Mouse (Mus musculus) right cerebral cortex, adult 2 months (tissue): ENCODE measurements at regions not wholly inside any gene's neighbourhood (a gene's known extent, or its start where the extent isn't known, plus 50 kb on each side); places are given as distances from the start of the nearest gene placed in this dataset.

Experiments used
- DNase-seq, 2 experiments: peaks; one replicate each; pipeline ENCODE4 v3.0.0; 2021 to 2022; ENCODE audit warnings: low spot score in 2 of 2

DNA sequence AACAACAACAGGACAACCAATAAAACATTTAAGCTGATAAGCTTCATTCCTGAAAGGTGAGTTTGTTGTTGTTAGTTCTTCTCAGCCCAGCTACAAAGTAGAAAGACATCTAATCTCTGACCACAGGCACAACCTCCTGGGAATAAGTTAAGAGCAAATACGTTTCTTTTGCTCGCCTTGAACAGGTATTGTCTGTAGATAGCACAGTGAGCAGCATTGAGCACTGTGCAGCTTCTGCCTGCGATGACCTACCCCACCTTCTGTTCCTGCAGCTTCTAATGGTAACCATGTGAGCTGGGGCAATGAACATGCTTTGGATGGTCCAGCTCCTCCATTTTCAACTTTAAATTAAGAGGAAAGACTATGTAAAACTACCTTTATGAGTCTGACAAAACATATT lies 509.8 kb upstream of the Adgrl2 start:
- DNase-seq, result no peak

DNA sequence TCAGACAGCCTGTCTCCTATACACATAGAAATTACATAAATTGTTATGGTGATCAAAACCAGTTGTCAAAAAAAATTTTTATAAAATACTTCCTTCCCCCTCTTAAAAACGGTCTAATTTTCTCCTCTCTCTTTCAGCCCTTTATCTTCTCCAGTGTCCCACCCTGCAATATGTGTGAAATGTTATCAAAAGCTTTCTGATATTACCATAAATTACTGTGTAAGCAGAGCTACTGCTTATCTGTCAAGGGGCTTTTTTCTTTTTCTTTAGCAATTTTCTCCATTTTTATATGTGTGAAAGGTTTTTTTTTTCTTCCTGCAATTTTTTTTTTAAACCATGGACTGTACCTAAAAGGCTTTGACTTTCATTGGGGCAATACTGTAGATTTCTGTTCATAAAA lies 508.4 kb upstream of the Adgrl2 start:
- DNase-seq, result no peak

DNA sequence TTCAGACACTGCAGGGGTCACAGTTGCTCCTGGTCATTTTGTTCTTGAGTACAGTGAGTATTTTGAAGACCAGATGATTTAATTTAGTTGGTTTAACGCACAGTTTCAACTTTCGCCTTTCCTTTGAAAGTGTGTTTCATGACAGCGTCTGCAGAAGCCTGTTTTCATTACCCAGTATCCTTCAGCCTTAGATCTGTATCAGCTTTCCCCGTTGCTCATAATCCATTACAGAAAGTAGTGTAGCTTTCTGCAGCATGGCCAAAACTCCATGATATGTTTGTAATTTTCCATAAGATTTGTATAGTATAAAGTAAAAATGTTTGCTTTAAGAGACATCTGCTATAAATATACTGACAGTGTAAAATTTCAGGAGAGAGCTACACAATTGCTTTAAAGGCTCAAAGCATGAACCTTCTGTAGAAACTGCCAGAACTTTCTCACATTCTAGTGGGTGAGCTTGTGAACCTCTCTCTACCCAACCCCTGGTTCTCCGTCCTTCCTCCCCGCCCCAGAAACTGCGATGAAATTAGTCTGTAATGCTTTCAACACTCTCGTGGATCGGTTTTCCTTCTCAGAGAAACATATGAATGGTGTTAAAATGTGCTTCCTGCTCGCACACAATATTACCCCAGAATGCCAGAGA lies 506.6 kb upstream of the Adgrl2 start:
- no peak for DNase-seq

DNA sequence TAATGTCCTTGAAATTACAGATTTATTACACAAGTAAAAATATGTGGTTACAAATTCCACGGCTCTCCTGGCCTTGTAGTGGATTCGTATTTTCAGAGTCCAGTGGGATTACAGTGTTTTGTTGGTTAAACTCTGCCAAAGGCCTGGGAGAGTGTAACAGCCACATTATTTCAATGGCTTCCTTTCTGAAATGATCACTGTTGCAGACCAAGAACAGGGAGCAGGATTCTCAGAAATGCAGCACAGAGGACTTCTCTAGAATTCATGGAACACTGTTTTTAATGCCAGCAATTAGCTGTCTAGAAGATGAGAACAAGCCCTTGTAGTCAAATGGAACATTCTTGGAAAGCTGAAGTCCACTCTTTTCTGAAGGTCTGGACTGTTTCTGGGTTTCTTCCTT lies 505.8 kb upstream of the Adgrl2 start:
- no peak for DNase-seq

DNA sequence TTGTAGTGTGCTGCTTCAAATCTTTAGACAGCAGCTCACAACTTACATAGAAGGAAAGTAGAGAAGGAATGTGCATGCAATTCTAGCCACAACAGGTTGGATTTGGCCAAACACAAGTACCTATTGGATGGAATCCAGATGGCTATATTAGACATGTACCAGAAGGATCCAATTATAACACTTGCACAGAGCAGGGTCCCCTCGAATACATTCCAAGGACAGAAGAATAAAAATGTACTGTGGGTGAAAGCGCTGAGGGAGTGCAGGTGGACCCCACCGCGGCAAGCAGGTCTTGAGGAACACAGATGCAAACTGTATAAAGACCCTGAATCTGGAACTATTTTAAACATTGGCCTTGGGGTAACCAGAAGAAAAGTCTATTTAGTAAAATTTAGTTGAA lies 497.8 kb upstream of the Adgrl2 start:
- no peak for DNase-seq

DNA sequence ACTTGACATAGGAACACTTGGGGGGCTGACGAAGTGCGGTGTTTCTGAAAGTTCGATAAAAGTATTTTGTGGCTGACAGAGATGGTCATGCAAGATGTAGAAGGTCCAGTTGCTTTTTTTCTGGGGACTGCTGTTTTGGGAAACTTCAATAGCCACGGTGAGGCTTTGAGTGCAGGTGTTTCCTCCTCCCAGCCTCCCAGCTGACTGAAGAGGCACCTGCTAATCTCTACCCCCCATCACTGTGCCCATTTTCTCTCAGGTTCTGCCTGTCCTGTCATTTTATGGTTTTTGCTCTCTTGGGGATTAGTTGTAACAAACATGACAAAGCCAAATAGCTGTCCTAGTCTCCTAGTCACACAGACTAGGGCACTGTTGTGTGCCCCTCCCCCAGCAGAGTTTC lies 495.1 kb upstream of the Adgrl2 start:
- no peak for DNase-seq

DNA sequence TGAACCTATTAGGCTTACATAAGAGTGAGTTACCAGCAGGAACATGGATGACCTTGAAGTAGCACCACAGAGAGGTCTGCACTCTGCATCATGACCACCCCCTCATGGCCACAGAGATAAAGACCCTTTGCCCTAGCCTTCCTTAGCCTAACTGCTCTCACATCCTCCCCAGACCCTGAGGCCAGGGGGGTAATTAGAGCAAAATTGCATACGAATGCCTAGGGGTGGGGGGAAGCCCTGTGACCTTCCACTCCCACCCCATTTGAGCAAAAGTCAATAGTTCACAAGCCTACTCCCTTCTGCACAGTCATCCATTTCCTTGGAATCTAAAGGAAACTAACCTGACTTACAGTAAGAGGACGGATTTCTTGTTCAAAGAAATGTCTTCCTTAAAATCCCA lies 494.0 kb upstream of the Adgrl2 start:
- no peak for DNase-seq

DNA sequence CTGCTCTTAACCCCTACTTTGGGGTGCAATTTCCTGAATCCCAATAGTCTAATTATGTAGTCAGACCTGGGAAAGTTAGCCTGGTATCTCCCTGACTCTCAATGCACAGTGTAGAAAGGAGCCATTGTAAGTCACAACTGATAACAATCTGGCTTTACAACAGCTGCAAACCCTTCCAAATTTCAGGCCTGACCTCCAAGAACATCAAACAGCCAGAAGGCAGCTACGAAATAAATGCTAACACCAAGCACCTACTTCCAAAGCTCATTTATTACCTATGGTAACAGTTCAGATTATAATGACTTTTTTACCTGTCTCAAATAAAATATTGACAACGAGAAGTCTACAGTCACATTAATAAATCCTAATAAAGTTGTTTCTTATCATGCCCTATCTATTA lies 485.8 kb upstream of the Adgrl2 start:
- DNase-seq, result no peak

DNA sequence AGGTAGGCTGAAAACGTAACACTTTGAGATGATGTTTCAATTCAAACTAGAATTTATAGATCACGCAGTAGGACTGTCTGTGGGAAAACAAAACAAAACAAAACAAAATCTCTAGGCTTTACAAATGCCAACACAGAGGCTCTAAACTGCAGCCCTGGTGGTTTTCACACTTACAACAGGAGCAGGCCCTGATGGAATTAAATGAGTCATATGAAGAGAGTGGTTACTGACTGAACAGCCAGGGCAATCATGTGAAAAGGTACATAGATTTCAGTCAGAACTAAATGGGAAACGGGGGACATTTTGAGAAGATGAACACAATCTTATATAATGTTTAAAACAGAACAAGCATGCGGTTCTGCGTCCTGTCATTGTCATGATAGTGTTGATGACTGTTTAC lies 476.6 kb upstream of the Adgrl2 start:
- no peak for DNase-seq

DNA sequence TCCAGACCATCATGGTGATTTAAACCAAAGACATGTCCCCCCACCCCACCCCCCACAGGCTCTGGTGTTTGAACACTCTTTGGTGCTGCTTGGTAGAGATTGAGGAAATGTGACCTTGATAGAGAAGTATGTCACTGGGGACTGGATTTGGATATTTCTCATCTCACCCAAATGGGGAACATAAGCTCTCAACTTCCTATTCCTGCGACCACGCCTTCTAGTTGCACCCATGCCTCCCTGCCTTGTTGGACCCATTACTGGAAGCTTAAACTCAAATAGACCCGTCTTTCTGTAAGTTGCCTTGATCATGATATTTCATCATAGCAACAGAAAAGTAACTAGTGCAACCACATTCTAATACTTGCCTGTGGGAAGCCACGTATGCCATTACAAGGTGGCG lies 474.2 kb upstream of the Adgrl2 start:
- no peak for DNase-seq

DNA sequence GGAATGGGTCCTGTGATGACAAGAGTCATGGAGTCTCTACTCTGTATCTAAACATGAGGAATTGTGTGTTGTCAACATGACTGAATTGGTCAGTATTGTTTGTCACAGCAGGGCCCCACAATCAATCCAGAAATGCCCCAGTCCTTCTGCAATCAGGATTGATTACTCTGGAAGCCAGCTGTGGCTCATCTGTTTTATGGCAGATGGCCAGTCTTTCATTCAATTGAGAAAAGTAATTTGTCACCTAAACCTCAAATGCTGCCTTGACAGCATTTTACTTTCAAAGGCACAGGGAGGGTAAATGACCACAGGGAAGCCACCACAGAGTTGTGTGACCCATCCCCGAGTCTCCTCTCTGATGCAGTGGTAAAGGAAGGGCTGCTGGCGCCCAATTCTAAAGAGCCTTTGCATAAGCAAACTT lies 471.8 kb upstream of the Adgrl2 start:
- DNase-seq, result no peak

DNA sequence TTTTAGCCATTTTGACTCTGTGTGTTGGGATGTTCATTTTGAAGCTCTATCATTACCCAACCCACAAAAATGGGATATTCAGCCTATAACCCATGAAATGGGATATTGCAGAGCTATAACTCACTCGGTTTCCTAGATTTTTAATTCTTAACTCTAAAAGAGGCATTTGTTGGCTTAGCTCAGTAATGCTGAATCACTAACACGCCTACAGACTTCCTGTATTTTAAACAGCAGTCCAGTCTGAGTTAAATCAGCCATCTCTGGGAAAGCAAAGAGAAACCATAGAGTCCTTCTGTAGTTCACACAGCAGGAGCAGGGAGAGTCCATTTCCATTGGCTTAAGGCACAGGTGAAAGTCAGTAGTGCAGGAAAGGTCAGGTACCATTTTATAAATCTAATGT lies 471.3 kb upstream of the Adgrl2 start:
- peak; percentile 8 to 17 for DNase-seq

DNA sequence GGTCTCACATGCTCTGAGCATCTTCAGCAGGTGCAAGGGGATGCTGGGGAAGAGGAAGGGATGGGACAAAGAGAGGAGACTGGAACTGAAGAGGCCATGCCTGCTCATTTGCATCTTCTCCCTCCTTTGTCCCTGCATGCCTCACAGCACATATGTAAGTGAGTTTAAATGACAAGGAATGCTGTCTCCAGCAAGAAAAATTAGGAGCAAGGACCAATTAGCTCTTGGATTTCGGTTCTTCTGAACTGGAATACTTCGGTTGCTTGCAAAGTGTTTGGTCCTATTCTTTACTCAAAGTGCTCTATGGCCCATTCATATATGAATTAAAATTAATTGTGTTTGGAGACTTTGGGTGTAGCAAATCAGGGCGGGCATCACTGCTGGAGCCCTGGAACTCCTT lies 459.0 kb upstream of the Adgrl2 start:
- no peak for DNase-seq

DNA sequence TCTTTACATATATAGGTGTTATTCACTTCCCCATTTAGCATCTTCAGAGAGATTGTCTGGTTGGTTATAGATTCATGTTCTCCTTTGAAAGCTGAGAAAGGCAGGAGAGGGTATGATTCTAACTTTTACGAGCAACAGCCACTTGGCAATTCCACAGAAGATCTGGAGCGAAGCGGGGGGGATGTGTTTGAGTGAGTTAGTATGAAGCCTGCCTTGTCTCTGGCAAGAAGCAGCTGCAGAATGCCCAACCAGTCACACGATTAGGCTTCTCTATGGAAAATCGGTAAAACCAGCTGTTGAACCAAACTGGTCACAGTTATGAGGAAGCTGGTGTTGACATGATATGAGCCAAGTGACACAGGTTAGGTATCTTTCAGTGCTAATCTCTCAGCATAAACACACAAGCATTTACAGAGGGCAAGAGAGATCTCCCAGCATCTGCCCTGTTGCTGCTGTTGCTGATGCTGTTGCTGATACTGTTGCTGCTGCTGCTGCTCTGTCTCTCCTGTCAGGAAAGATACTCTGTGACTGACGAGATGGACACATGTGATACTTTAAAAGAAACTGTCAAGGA lies 455.7 kb upstream of the Adgrl2 start:
- no peak for DNase-seq

DNA sequence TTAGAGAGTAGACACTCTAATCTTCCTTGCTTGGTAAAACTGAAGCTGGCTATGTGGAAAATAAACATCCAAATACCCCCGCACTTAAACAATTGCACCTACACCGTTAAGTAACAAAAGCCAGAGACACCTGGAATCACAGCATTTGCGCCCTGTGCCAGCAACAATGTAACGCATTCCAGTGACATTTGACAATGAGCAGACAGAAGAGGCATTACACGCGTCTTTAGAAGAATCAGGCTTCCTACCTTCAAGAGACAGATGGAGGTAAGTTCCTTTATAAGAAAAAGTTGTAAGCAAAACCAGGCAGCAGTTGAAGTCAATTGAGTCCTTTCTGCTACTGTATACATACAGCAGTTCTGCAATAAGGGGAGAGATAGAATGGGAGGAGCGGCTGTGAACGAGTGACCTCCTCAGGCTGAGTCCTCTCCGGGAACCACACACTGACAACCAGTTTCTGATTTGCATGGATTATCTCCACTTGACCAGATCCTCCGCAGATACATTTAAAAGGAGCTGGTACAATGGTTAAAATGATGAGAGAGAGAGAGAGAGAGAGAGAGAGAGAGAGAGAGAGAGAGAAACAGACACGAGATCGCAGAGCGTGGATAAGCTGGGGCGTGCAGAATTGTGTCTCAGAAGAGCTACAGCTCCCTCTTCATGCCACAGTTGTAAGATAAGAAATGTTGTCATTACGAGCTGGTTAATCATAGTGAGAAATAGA lies 454.7 kb upstream of the Adgrl2 start:
- peak; percentile 42 to 45 for DNase-seq

DNA sequence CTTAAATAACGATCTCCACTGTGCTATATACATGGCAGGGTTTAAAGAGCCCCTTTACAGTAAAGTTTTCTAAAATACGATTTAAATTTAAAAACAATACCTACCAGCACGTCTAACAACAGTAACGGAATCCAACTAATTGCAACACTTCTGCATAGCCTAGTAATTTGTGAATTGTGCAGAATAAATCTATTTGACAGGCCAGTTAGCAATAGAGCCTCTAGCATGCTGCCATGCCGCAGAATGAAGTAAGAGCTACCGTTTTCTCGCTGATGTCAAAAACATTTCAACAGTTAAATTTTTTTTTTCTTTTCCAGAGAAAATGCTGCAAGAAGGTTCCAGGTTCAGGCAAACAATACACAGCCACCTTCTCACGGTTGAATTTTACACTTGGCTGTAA lies 454.0 kb upstream of the Adgrl2 start:
- no peak for DNase-seq

DNA sequence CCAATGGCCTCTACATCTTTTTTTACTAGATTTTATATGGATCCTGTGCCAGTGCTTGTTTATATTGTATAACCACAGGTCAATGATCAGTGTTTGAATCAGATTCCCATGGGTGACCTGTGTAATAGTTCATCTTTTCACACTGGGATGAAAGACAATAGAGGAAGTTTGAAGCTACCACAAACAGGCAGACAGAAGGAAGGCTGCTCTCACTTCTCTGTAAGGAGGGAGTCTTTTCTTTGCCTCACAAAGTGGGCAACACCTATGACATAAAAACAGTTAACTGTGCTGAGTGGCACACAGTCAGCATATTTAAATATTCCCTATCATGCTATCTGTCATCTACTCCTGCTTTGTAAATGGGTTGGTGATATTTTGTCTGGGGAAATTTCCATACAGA lies 450.9 kb upstream of the Adgrl2 start:
- DNase-seq, result no peak

DNA sequence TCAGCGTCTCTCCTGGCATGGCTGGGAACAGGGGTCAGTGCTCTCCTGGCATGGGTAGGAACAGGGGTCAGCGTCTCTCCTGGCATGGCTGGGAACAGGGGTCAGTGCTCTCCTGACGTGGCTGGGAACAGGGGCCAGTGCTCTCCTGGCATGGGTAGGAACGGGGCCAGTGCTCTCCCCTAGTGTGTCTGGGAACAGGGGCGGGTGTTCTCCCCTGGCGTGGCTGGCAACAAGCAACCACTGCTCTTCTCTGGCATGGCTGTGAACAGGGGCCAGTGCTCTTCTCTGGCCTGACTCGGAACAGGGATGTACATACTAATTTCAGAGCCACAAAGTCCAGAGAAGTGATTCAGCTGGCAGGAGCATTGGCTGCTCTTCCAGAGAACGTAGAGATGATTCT lies 447.4 kb upstream of the Adgrl2 start:
- no peak for DNase-seq

DNA sequence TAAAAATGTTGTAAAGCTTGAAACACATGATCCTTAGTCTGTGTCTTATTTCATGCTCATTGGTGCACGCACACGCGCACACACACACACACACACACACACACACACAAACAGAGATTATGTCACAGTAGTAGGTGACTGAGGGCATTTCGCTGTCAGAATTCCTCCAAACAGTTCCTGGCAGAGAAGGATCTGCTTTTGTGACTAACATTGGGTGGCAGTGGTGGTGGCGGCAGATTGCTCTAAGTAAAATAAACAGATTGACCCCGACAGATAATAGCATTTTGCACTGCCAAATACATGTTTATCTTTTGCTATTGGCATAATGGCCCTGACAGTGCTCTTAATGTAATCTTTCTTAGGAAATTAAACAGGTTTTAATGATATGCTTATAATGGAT lies 446.6 kb upstream of the Adgrl2 start:
- DNase-seq, result no peak

DNA sequence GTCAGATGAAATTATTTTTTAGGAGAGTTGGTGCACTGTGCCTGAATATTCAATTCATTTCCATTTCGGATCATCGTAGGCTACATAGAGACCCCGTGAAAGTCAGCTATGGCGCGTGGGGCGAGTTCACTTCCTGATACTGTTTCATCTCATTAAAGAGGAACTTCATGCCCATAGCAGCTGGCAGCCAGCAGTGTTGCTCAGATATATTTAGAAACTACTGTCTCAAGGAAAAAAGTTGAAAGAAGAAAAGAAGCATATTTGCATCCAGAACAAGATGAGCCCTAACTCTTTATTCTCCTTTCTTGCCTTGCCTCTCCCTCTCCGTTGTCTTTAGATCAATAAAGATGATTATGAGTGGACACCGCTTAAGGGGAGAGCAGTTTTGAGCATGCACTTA lies 446.1 kb upstream of the Adgrl2 start:
- no peak for DNase-seq

DNA sequence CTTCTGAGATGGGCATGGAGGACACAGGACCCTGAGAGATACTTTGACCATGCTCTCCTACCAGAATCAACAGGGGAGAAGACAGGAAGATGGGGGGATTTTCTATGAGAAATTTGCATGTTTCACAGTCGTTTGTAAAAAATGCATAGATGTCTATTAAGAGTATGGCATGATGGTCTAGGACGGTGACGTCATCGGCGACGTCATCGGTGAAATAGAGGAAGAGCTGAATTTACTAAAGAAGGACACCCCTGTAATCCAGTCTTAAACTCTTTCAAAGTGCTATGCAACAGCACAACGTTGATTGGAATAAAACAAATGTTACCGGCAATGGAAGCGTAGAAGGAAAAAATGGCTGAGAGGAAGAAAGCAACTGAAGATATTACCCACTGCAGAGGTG lies 441.4 kb upstream of the Adgrl2 start:
- no peak for DNase-seq

DNA sequence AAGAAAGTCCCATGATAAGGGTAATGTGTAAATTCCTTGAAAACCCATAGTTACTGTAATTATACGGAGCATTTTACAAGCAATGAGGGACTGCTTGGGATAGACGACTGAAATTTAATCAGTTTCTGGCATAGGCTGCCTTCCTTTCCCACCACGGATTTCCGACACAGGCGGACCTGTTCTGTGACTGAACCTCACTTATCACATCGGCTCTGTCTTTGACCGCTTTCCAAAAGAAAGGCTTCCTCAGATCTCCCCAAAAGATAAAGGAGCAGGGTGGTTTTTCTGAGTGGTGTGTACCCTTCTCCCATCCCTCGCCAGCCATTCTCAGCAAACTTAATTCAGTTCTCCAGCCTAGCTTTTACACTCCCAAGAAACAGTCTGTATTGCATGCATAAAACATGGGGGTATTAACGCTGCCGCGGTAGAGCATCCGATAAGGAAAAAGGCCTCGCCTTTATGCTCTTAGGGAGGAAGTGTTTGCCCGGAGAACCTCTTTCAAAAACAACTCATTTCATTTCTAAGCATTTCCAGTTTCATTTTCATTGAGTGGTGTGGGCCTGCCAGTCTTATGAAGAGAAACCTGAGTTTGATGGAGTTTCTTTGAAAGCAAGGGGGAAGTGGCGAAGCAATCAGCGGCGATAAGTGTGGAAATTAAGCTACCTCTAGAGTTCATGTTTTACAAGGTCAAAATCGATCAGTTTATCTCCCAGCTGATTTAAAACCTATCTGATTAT lies 435.8 kb upstream of the Adgrl2 start:
- no peak for DNase-seq

DNA sequence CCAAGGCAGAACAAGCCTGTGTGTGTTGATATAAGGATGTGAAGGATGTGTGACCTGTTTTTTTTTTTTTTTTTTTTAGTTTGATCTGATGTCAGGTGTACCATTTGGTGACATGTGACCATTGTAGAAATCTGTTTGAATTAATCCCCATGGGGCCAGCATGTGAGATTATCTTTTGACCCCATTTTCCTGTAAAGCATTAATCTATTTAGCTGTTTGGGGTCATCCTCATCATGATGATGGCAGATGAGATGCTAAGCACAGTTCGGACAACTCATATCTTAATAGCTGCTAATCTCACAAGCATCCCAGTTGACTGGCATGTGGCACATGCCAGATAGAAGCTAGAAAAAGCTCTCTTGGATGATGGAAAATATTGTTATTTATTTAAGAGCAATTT lies 434.0 kb upstream of the Adgrl2 start:
- no peak for DNase-seq
